Mouse (Mus musculus) MEL (cell line): Measurements from ENCODE around the gene Cdan1. TPM values are rescaled to one million over a fixed set of nuclear protein-coding genes. Genes with fewer than 3 reads are reported as not detected.
A peak's percentile ranks its signal among the peaks of the same experiment; 100 is the strongest.

Experiments
- DNase-seq: peaks from one replicate; pipeline ENCODE4 v3.0.0; 2011; ENCODE audit warnings: low read depth, low spot score
- H3K27ac ChIP-seq: 2 replicates; pipeline ENCODE4 v1.5.1; 2012; ENCODE audit warnings: low read depth, mild to moderate bottlenecking, control low read depth, low read length, moderate library complexity; ENCODE audit not compliant: control insufficient read depth
- H3K27me3 ChIP-seq, 2 experiments: fragments of 150-350 bp in 1 of 2; sonication (generic) in 1 of 2; 2 replicates each; pipeline ENCODE4 v1.6.1; 2012; ENCODE audit warnings: low read length in 2 of 2, mild to moderate bottlenecking in 2 of 2, improper control_type of control experiment in 1 of 2, moderate library complexity in 1 of 2; ENCODE audit not compliant: insufficient read depth in 2 of 2, control insufficient read depth in 1 of 2
- H3K36me3 ChIP-seq, 2 experiments: 2 replicates each; pipeline ENCODE4 v1.6.1; 2012 to 2014; ENCODE audit warnings: low read length in 2 of 2, improper control_type of control experiment in 1 of 2, inconsistent platforms in 1 of 2, mild to moderate bottlenecking in 1 of 2; ENCODE audit not compliant: insufficient read depth in 2 of 2, control insufficient read depth in 1 of 2
- H3K4me1 ChIP-seq, 2 experiments: fragments of 150-350 bp in 1 of 2; sonication (generic) in 1 of 2; 2 replicates each; pipeline ENCODE4 v1.6.1; 2012; ENCODE audit warnings: low read length in 2 of 2, improper control_type of control experiment in 1 of 2, mild to moderate bottlenecking in 1 of 2; ENCODE audit not compliant: insufficient read depth in 2 of 2, control insufficient read depth in 1 of 2
- H3K4me3 ChIP-seq, 2 experiments: fragments of 150-350 bp in 1 of 2; sonication (generic) in 1 of 2; 2 replicates each; pipeline ENCODE4 v1.5.1; 2012; ENCODE audit warnings: low read depth in 2 of 2, low read length in 2 of 2, mild to moderate bottlenecking in 2 of 2, moderate library complexity in 2 of 2, control low read depth in 1 of 2, improper control_type of control experiment in 1 of 2; ENCODE audit not compliant: control insufficient read depth in 1 of 2, insufficient read depth in 1 of 2
- H3K79me2 ChIP-seq: 2 replicates; pipeline ENCODE4 v1.6.1; 2012; ENCODE audit warnings: mild to moderate bottlenecking, low read length, moderate library complexity; ENCODE audit not compliant: control insufficient read depth, poor library complexity, insufficient read depth
- H3K9ac ChIP-seq: 2 replicates; pipeline ENCODE4 v1.6.1; 2012; ENCODE audit warnings: low read depth, mild to moderate bottlenecking, control low read depth, low read length, moderate library complexity; ENCODE audit not compliant: control insufficient read depth, poor library complexity, severe bottlenecking
- H3K9me3 ChIP-seq: fragments of 150-350 bp; sonication (generic); replicated peaks from 2 replicates; pipeline ENCODE4 v1.6.1; 2012; ENCODE audit warnings: mild to moderate bottlenecking, low read length, improper control_type of control experiment, moderate library complexity; ENCODE audit not compliant: insufficient read depth
- CHD2 ChIP-seq: IDR thresholded peaks from 2 replicates; pipeline ENCODE4 v1.6.1; 2011; ENCODE audit warnings: low read length, improper control_type of control experiment
- ELF1 ChIP-seq: IDR thresholded peaks from 2 replicates; pipeline ENCODE4 v1.6.1; 2014; ENCODE audit warnings: low read depth, mild to moderate bottlenecking, inconsistent platforms, low read length, improper control_type of control experiment, moderate library complexity
- EP300 ChIP-seq, 2 experiments: IDR thresholded peaks; 2 replicates each; pipeline ENCODE4 v1.6.1; 2011; ENCODE audit warnings: improper control_type of control experiment in 2 of 2, low read length in 2 of 2, low read depth in 1 of 2, mild to moderate bottlenecking in 1 of 2
- ETS1 ChIP-seq: IDR thresholded peaks from 2 replicates; pipeline ENCODE4 v1.6.1; 2012; ENCODE audit warnings: low read depth, mild to moderate bottlenecking, inconsistent platforms, low read length, improper control_type of control experiment, moderate library complexity
- GABPA ChIP-seq: IDR thresholded peaks from 2 replicates; pipeline ENCODE4 v1.6.1; 2012; ENCODE audit warnings: low read depth, mild to moderate bottlenecking, inconsistent platforms, low read length, improper control_type of control experiment, moderate library complexity
- GATA1 ChIP-seq: IDR thresholded peaks from 2 replicates; pipeline ENCODE4 v1.6.1; 2011; ENCODE audit warnings: low read depth, low read length, improper control_type of control experiment
- HCFC1 ChIP-seq: IDR thresholded peaks from 2 replicates; pipeline ENCODE4 v1.6.1; 2012; ENCODE audit warnings: low read depth, mild to moderate bottlenecking, inconsistent platforms, low read length, improper control_type of control experiment, moderate library complexity
- MAX ChIP-seq: IDR thresholded peaks from 2 replicates; pipeline ENCODE4 v1.6.1; 2011; ENCODE audit warnings: low read length, improper control_type of control experiment
- MXI1 ChIP-seq: IDR thresholded peaks from 2 replicates; pipeline ENCODE4 v1.6.1; 2011; ENCODE audit warnings: mild to moderate bottlenecking, low read depth, low read length, improper control_type of control experiment
- POLR2AphosphoS2 ChIP-seq: IDR thresholded peaks from 2 replicates; pipeline ENCODE4 v1.6.1; 2011; ENCODE audit warnings: low read length, improper control_type of control experiment
- POLR2AphosphoS5 ChIP-seq: IDR thresholded peaks from 2 replicates; pipeline ENCODE4 v1.6.1; 2012; ENCODE audit warnings: low read depth, borderline replicate concordance, mild to moderate bottlenecking, inconsistent platforms, low read length, moderate library complexity, mixed read lengths
- RAD21 ChIP-seq: IDR thresholded peaks from 2 replicates; pipeline ENCODE4 v1.6.1; 2011; ENCODE audit warnings: mild to moderate bottlenecking, low read depth, low read length, improper control_type of control experiment
- SIN3A ChIP-seq: IDR thresholded peaks from 2 replicates; pipeline ENCODE4 v1.6.1; 2012; ENCODE audit warnings: low read length, improper control_type of control experiment, inconsistent platforms
- TAL1 ChIP-seq: IDR thresholded peaks from 2 replicates; pipeline ENCODE4 v1.6.1; 2012; ENCODE audit warnings: mild to moderate bottlenecking, inconsistent platforms, low read length, moderate library complexity, mixed read lengths
- USF1 ChIP-seq: IDR thresholded peaks from 2 replicates; pipeline ENCODE4 v1.6.1; 2014; ENCODE audit warnings: low read depth, mild to moderate bottlenecking, inconsistent platforms, low read length, improper control_type of control experiment, moderate library complexity
- ZC3H11A ChIP-seq: IDR thresholded peaks from 2 replicates; pipeline ENCODE4 v1.6.1; 2012; ENCODE audit warnings: low read depth, mild to moderate bottlenecking, inconsistent platforms, low read length, improper control_type of control experiment
- ZMIZ1 ChIP-seq: IDR thresholded peaks from 2 replicates; pipeline ENCODE4 v1.6.1; 2012; ENCODE audit warnings: low read depth, mild to moderate bottlenecking, inconsistent platforms, low read length, improper control_type of control experiment, moderate library complexity
- polyA plus RNA-seq, 2 experiments: library from polyadenylated mRNA; stranded (reverse) in 1 of 2; unstranded in 1 of 2; fragments of >175 nt in 1 of 2; fragments of >200 nt in 1 of 2; gene quantifications; 2 replicates each; pipeline versions ENCODE4 v1.2.1 to v1.2.4; 2012; ENCODE audit warnings: low replicate concordance in 2 of 2, low read depth in 1 of 2; ENCODE audit not compliant: insufficient read length in 2 of 2, insufficient read depth in 1 of 2, missing spikeins in 1 of 2
- total RNA-seq: library from RNA; depleted of rRNA; stranded (reverse); fragments of 300-350 nt; gene quantifications from 2 replicates; pipeline ENCODE4 v1.2.3, GENCODE M21; 2012

Gene Cdan1
- total and polyA plus RNA-seq, 3 experiments = 10.9 to 27.6 TPM; not detected in 1

DNA sequence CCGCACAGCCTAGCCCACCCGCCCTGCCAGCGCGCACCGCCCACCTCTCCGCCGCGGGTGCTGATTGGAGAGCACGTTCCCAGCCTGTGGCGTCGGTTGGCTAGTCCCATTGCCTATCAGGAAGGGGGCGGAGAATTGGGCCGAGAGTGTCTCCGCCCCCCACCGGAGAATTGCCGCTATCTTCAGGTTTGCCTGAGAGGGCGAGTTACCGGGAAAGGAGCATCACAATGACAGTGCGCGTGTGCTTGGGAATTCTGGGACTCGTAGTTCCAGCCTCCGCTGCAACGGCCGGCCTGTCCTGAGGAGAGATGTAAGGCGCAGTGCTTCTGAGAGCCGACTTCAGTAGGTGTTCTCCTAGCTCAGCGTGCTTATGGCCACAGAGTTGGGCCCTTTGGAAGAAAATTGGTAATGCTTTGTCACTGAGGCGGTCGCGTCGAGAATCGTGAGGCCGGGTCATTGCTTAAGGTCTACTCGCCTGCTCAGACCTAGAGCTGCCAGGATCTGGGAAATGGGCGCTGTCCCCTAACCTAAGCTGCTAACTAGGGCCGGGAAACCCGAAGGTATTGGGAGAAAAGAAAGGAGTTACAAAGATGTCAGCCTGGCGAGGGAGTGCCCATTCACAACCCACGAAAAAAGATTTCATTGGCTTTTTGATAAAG is 625 bp upstream of the Cdan1 start, which contains the start of gene Ttbk2 (continued):
- no peak for TF ChIP-seq POLR2AphosphoS5
- peak; percentile 50 for TF ChIP-seq USF1
- peak; percentile 41; the same call in 1 of the 2 replicates for TF ChIP-seq POLR2AphosphoS2
- TF ChIP-seq, all 39 proteins: peak for 20

DNA sequence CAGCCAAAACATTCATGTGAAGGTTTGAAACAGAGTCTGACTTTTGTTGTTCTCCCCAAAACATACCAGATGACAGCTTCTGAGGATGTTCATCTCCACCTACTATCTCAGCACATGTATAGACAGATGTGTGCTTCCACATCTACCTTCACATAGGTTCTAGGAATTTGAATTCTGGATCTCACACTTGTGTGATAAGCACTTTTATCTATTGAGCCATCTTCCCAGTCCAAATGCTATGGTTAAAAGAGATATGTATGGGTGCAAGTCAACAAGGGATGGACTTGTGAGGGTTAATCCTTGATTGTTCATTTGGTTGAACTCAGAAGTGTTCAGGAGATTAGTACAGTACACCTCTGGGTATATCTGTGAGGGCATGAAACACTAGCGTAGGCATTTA is 4.6 kb downstream of the Cdan1 start:
- Histone ChIP-seq H3K27me3 (no peaks in the 10 kb centered on the region), H3K27ac (no peak overlapping the region), H3K9me3 (no peaks in the 10 kb centered on the region), H3K36me3 (peaks cover 0 to 21% of the 10 kb centered on the region in 2 experiments; a peak in 2 of 4 replicates), H3K9ac (no peak overlapping the region), H3K79me2 (peaks cover 5% of the 10 kb centered on the region), H3K4me1 (peaks cover 4 to 20% of the 10 kb centered on the region in 2 experiments), H3K4me3 (no peak overlapping the region)
- TF ChIP-seq CHD2 (no peak), GATA1 (0 out of 2 replicates have a peak, but pooled peaks have one; percentile 31), GABPA (no peak)
- DNase-seq = no peak

DNA sequence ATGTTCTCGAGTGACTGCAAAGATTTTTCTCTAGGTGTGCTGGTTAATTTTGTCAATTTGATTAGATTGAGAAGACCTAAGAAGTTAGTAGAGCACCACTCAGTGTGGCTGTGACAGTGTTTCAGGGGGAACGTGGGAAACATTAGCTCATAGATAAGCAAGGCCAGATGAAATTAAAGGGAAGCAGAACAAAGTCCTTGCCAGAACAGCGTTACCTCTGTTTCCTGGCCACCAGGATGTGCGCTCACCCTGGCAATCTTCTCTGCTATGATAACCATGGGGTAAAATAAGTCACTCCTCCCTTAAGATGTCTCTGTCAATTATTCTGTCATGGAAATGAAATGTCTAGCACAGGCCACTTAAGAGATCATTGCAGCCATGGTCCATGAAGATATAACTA is 5.9 kb downstream of the Cdan1 start:
- Histone ChIP-seq H3K27me3 (no peaks in the 10 kb centered on the region), H3K27ac (0 out of 2 replicates have a peak overlapping the region, but pooled peaks have one; percentile 15), H3K9ac (no peak overlapping the region; the same call in 1 of the 2 replicates), H3K4me1 (peaks cover 4 to 15% of the 10 kb centered on the region in 2 experiments), H3K79me2 (peaks cover 1% of the 10 kb centered on the region; the same call in 1 of the 2 replicates), H3K36me3 (peaks cover 0 to 19% of the 10 kb centered on the region in 2 experiments; a peak in 2 of 4 replicates), H3K4me3 (peak overlapping the region in 1 of 2 experiments; percentile 16; a peak in 2 of 4 replicates), H3K9me3 (no peaks in the 10 kb centered on the region)
- no peak for TF ChIP-seq CHD2
- no peak for TF ChIP-seq ZC3H11A
- TF ChIP-seq ELF1 = no peak
- TF ChIP-seq MAX = peak; percentile 44; the same call in 1 of the 2 replicates
- 0 out of 2 replicates have a peak, but pooled peaks have one; percentile 22 for TF ChIP-seq HCFC1
- TF ChIP-seq RAD21 = no peak; the same call in 1 of the 2 replicates
- peak; percentile 53; the same call in 1 of the 2 replicates for TF ChIP-seq GATA1
- peak; percentile 42; the same call in 1 of the 2 replicates for TF ChIP-seq MXI1
- peak; percentile 67 for TF ChIP-seq SIN3A
- TF ChIP-seq ETS1 = peak; percentile 90
- TF ChIP-seq TAL1 = peak; percentile 33
- peak; percentile 29 to 56; a peak in 2 of 4 replicates for TF ChIP-seq EP300 (IDR thresholded peaks at IDR 0.05; ENCODE audit: low read depth in 1 of 2, low read length in 2 of 2)
- no peak for TF ChIP-seq ZMIZ1
- DNase-seq = peak; percentile 78
